Mouse (Mus musculus) kidney, adult 2 months (tissue): ENCODE data around the gene Zfp668.

Experiments used
- CTCF ChIP-seq: fragments of 200-500 bp; conservative IDR thresholded peaks from 2 replicates; pipeline ENCODE4 v1.5.1; 2011; ENCODE audit warnings: low read depth, mild to moderate bottlenecking, control low read depth, low read length, moderate library complexity, mixed read lengths; ENCODE audit not compliant: insufficient read depth, insufficient read length
- POLR2A ChIP-seq: fragments of 200-500 bp; IDR thresholded peaks from one replicate; pipeline ENCODE4 v1.6.1; 2011; ENCODE audit warnings: low read depth, low read length, control low read depth

- peak; percentile 46 for TF ChIP-seq POLR2A
- TF ChIP-seq CTCF, result no peak
Measured at GRCm38 (mm10) chr7:127841340-127842000, 35.2 kb downstream of the Zfp668 start.
